Mouse (Mus musculus) liver, embryonic 13.5 days (tissue): Measurements from ENCODE around the gene Zc2hc1b. TPM values are rescaled to one million over a fixed set of nuclear protein-coding genes. Genes with fewer than 3 reads are reported as not detected.
A peak's percentile ranks its signal among the peaks of the same experiment; 100 is the strongest.

Source experiments
- ATAC-seq: fragments of 200-750 bp; cut with Nextera tagmentation; 2 replicates; pipeline ENCODE4 v1.8.0; 2017; ENCODE audit warnings: low read depth, mild to moderate bottlenecking, moderate number of reproducible peaks, moderate library complexity
- DNase-seq: peaks from one replicate; pipeline ENCODE4 v3.0.0; 2022
- H3K27ac ChIP-seq: fragments of 300-500 bp; sonication (generic); 2 replicates; pipeline ENCODE4 v1.5.1; 2015; ENCODE audit warnings: moderate library complexity, mild to moderate bottlenecking, inconsistent platforms
- H3K27me3 ChIP-seq: fragments of 300-500 bp; sonication (generic); 2 replicates; pipeline ENCODE4 v1.6.1; 2015; ENCODE audit warnings: mild to moderate bottlenecking, inconsistent platforms
- H3K36me3 ChIP-seq: fragments of 300-500 bp; sonication (generic); 2 replicates; pipeline ENCODE4 v1.6.1; 2015; ENCODE audit warnings: mild to moderate bottlenecking, inconsistent platforms
- H3K4me1 ChIP-seq: fragments of 300-500 bp; sonication (generic); replicated peaks from 2 replicates; pipeline ENCODE4 v1.6.1; 2015; ENCODE audit warnings: inconsistent platforms
- H3K4me2 ChIP-seq: fragments of 300-500 bp; sonication (generic); 2 replicates; pipeline ENCODE4 v1.6.1; 2015; ENCODE audit warnings: inconsistent platforms, mild to moderate bottlenecking, moderate library complexity
- H3K4me3 ChIP-seq: fragments of 300-500 bp; sonication (generic); replicated peaks from 2 replicates; pipeline ENCODE4 v1.5.1; 2015; ENCODE audit warnings: mild to moderate bottlenecking, inconsistent platforms
- H3K9ac ChIP-seq: fragments of 300-500 bp; sonication (generic); 2 replicates; pipeline ENCODE4 v1.6.1; 2015; ENCODE audit warnings: mild to moderate bottlenecking, inconsistent platforms
- H3K9me3 ChIP-seq: fragments of 300-500 bp; sonication (generic); replicated peaks from 2 replicates; pipeline ENCODE4 v1.6.1; 2016; ENCODE audit warnings: inconsistent platforms
- WGBS: fragments of 180-500 bp; shearing (Covaris S2); methylation state at CpG from one replicate; pipeline ENCODE4 v1.1.7; 2015; ENCODE audit not compliant: insufficient replicate concordance; 5-methylcytosine and 5-hydroxymethylcytosine counted together
- polyA plus RNA-seq: library from polyadenylated mRNA; unstranded; fragments of >200 nt; fragmentation: Nextera tagmentation; extraction: Ambion mirVana; gene quantifications from 2 replicates; pipeline ENCODE4 v1.2.1, GENCODE M21; 2015

Zc2hc1b gene
- polyA plus RNA-seq, 1 experiment from 2014 or later: not detected

DNA sequence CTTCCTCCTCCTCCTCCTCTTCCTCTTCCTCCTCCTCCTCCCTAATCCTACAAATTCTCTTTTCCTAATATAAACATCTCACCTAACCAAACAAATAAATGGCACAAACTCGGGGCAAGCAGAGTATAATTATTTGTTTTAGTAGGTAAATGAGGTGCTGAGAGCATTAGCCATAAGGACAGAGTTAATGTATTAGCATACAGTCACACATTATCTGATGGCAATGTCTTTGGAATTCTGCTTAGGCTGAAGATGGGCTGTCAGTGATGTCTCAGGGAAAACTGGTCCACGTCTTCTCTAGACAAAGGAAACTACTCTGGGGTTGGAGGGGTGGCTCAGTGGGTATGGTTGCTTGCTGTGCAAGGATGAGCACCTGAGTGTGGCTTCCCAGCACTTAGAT, 6.4 kb downstream of the Zc2hc1b start:
- Histone ChIP-seq H3K9ac (no peak overlapping the region), H3K4me2 (no peak overlapping the region), H3K4me1 (no peaks in the 10 kb centered on the region; the same call in 1 of the 2 replicates), H3K27ac (no peak overlapping the region; the same call in 1 of the 2 replicates), H3K36me3 (peaks cover 7% of the 10 kb centered on the region; the same call in 1 of the 2 replicates), H3K27me3 (no peaks in the 10 kb centered on the region), H3K4me3 (no peak overlapping the region), H3K9me3 (no peaks in the 10 kb centered on the region)
- WGBS: 35% methylated on average over 2 of the region's 2 CpGs
- no peak for DNase-seq
- ATAC-seq: no peak

DNA sequence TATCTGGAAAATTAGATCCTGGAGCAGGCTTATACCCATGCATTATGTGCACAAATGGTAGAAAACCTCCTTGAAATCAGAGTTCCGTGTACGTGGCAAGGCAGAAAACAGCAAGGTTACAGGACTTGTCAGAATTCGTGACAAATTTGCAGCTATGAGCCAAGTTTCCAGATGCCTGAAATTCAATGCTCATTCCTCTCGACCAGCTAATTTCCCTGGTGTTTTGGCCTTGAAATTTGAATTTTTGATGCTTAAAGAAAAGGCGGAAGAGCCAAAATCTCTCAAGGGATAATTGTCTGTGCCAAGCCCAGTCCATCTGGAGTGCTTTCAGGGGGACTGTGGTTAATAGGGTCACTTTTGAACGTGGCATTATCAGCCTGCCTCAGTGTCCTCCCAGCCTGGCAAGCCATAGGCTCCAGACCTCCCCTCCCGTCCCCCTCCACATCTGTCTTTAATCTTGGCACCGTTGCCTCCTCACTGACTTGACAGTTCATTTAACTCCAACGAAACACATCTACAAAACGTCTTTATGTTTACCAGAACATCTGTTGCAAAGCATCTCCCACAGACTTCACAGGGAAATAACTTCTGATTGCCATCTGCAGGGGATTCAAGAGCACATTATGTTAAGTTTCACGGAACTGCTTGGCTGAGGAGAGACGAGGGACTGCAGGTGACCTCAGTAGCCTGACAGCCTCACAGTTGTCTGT, 6.9 kb downstream of the Zc2hc1b start:
- ATAC-seq (no peak), DNase-seq (no peak)
- Histone ChIP-seq H3K36me3 (0 out of 2 replicates have a peak, but pooled peaks cover 5% of the 10 kb centered on the region), H3K4me3 (no peak overlapping the region), H3K9me3 (no peaks in the 10 kb centered on the region), H3K9ac (no peak overlapping the region), H3K27me3 (no peaks in the 10 kb centered on the region), H3K4me2 (no peak overlapping the region), H3K4me1 (no peaks in the 10 kb centered on the region; the same call in 1 of the 2 replicates), H3K27ac (peak overlapping the region; percentile 32; the same call in 1 of the 2 replicates)
- 39% methylated on average over 12 of the region's 12 CpGs for WGBS

GRCm38 (mm10) chr10:13168461-13168860, 9.4 kb downstream of the Zc2hc1b start:
- Histone ChIP-seq H3K4me1 (no peaks in the 10 kb centered on the region; the same call in 1 of the 2 replicates), H3K9me3 (no peaks in the 10 kb centered on the region), H3K27ac (no peak overlapping the region), H3K4me2 (no peak overlapping the region), H3K36me3 (no peaks in the 10 kb centered on the region), H3K9ac (no peak overlapping the region), H3K4me3 (no peak overlapping the region), H3K27me3 (no peaks in the 10 kb centered on the region)
- WGBS: 67% methylated on average over 5 of the region's 5 CpGs
- ATAC-seq (no peak), DNase-seq (no peak)

- DNase-seq (no peak), ATAC-seq (no peak)
- Histone ChIP-seq H3K36me3 (no peaks in the 10 kb centered on the region), H3K27me3 (no peaks in the 10 kb centered on the region), H3K4me2 (no peak overlapping the region), H3K9ac (no peak overlapping the region), H3K9me3 (no peaks in the 10 kb centered on the region), H3K4me1 (peaks cover 4% of the 10 kb centered on the region; the same call in 1 of the 2 replicates), H3K27ac (no peak overlapping the region), H3K4me3 (no peak overlapping the region)
- 34% methylated on average over 4 of the region's 4 CpGs for WGBS
These were observed 15.8 kb downstream of the Zc2hc1b start for GRCm38 (mm10) chr10:13162031-13162430.

DNA sequence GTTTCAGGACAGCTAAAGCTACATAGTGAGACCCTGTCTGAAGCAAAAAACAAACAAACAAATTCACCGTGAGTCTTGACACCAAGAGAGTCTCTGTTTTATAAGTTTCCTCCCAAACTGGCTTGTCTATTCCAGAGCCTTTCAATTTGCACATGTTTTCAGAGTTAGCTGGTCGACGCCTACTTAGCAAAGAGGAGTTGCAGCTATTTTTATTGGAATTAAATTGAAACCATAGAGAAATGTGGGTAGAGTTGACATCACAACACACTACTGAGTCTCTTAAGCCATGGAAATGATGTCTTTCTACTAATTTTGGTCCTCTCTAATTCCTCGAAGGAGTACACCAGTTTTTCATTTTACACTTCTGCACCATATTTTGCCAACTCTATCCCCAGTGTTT, 16.9 kb downstream of the Zc2hc1b start:
- ATAC-seq: no peak
- Histone ChIP-seq H3K9me3 (no peaks in the 10 kb centered on the region), H3K27ac (no peak overlapping the region), H3K4me1 (peaks cover 4% of the 10 kb centered on the region; the same call in 1 of the 2 replicates), H3K27me3 (no peaks in the 10 kb centered on the region), H3K9ac (no peak overlapping the region), H3K36me3 (no peaks in the 10 kb centered on the region), H3K4me2 (no peak overlapping the region), H3K4me3 (no peak overlapping the region)
- 68% methylated on average over 4 of the region's 4 CpGs for WGBS
- DNase-seq: no peak

- H3K9me3 ChIP-seq: no peaks in the 10 kb centered on the region
- no peak for DNase-seq
- H3K27me3 ChIP-seq: no peaks in the 10 kb centered on the region
These were observed 22.4 kb downstream of the Zc2hc1b start for GRCm38 (mm10) chr10:13155377-13155776.

GRCm38 (mm10) chr10:13152811-13153364, 24.9 kb downstream of the Zc2hc1b start:
- Histone ChIP-seq H3K27ac (no peak overlapping the region), H3K9ac (no peak overlapping the region), H3K36me3 (no peaks in the 10 kb centered on the region), H3K9me3 (no peaks in the 10 kb centered on the region), H3K27me3 (no peaks in the 10 kb centered on the region), H3K4me3 (no peak overlapping the region), H3K4me2 (no peak overlapping the region), H3K4me1 (no peaks in the 10 kb centered on the region)
- ATAC-seq (no peak), DNase-seq (no peak)
- 65% methylated on average over 4 of the region's 4 CpGs for WGBS

More at GRCm38 (mm10) chr10:13155377-13155776, 22.4 kb downstream of the Zc2hc1b start:
- H3K4me1 ChIP-seq: no peaks in the 10 kb centered on the region
- WGBS: 62% methylated on average over 5 of the region's 5 CpGs
- no peak overlapping the region for H3K4me3 ChIP-seq
- H3K27ac ChIP-seq: no peak overlapping the region
- no peak for ATAC-seq
- H3K9ac ChIP-seq: no peak overlapping the region
- H3K36me3 ChIP-seq: no peaks in the 10 kb centered on the region
- no peak overlapping the region for H3K4me2 ChIP-seq

- ATAC-seq: no peak
These were observed 26.5 kb downstream of the Zc2hc1b start for GRCm38 (mm10) chr10:13151353-13151752.

DNA sequence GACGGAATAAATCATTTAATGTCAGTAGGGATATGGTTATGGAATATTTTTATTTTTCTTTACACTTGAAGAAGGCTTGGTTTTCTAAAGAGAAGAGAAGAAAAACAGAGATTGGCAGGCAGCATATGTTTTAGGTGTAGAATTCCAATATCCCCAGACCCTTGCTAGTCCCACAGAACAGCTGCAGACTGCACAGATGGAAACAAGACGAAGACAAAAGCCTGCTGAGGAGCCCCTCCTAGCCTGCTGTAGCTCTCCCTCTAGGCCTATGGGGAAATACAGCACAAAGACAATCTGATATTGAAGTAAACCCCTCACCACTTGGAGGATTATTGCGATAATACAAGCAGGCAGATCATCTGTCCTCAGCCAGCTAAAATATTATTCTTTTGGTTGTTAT, 27.4 kb downstream of the Zc2hc1b start:
- DNase-seq (no peak), ATAC-seq (no peak)
- Histone ChIP-seq H3K9ac (no peak overlapping the region), H3K27ac (no peak overlapping the region), H3K4me3 (no peak overlapping the region), H3K9me3 (no peaks in the 10 kb centered on the region), H3K4me1 (no peaks in the 10 kb centered on the region), H3K4me2 (no peak overlapping the region), H3K27me3 (no peaks in the 10 kb centered on the region), H3K36me3 (no peaks in the 10 kb centered on the region)
- WGBS: 60% methylated on average over 3 of the region's 3 CpGs

More at GRCm38 (mm10) chr10:13151353-13151752, 26.5 kb downstream of the Zc2hc1b start:
- Histone ChIP-seq H3K4me1 (no peaks in the 10 kb centered on the region), H3K36me3 (no peaks in the 10 kb centered on the region), H3K9me3 (no peaks in the 10 kb centered on the region), H3K27me3 (no peaks in the 10 kb centered on the region), H3K27ac (no peak overlapping the region), H3K4me2 (no peak overlapping the region), H3K4me3 (no peak overlapping the region), H3K9ac (no peak overlapping the region)
- no peak for DNase-seq
- WGBS: 69% methylated on average over 5 of the region's 5 CpGs

- ATAC-seq (no peak), DNase-seq (no peak)
- Histone ChIP-seq H3K4me2 (no peak overlapping the region), H3K4me1 (no peaks in the 10 kb centered on the region), H3K9ac (no peak overlapping the region), H3K4me3 (no peak overlapping the region), H3K9me3 (no peaks in the 10 kb centered on the region), H3K27ac (no peak overlapping the region), H3K36me3 (no peaks in the 10 kb centered on the region), H3K27me3 (no peaks in the 10 kb centered on the region)
- WGBS: 60% methylated on average over 2 of the region's 2 CpGs
These were observed 37.4 kb downstream of the Zc2hc1b start for GRCm38 (mm10) chr10:13140434-13140833.

DNA sequence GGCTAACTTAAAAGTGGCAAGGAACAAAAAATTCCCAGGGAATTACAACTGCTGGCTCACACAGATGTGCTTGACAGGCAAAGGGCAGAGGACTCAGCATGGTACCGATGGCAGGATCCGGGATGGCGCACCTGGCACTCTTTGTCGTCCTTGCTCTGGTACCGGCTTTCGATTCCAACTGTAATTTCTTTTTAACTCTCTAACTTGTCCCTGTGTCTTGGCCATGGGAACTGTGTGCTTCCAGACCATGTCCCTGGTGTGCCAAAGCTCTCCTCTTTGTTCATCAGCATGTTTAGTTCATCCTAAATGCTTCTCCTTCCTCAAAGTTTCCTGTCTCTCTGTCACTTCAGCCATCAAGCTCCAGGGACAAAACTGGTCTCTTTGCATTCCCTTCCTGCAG, 39.9 kb downstream of the Zc2hc1b start:
- no peak for ATAC-seq
- Histone ChIP-seq H3K9me3 (no peaks in the 10 kb centered on the region), H3K27ac (no peak overlapping the region), H3K4me1 (no peaks in the 10 kb centered on the region), H3K4me2 (no peak overlapping the region), H3K9ac (no peak overlapping the region), H3K36me3 (no peaks in the 10 kb centered on the region), H3K27me3 (no peaks in the 10 kb centered on the region), H3K4me3 (no peak overlapping the region)
- 80% methylated on average over 6 of the region's 6 CpGs for WGBS
- DNase-seq: no peak

DNA sequence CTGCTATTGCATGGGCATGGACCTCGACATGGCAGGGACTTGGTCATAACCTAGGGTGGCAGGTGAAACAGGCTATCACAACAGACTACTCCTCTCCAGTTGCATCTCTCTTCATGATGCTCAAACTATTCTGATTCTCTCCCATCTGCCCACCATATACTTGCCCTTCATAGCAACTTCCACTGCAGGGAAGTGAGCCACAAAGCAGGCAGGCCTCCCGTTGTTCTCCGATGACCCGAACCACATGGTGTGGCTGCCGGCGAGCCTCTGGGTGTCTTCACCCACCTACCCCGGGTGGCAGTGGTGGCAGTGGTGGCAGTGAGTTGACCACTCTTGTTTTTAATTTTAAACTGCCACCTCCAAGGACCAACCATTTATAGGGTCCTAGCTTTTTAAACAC, 42.1 kb downstream of the Zc2hc1b start:
- Histone ChIP-seq H3K4me2 (no peak overlapping the region), H3K27ac (no peak overlapping the region), H3K4me1 (no peaks in the 10 kb centered on the region), H3K27me3 (no peaks in the 10 kb centered on the region), H3K9ac (no peak overlapping the region), H3K4me3 (no peak overlapping the region), H3K9me3 (no peaks in the 10 kb centered on the region), H3K36me3 (no peaks in the 10 kb centered on the region)
- WGBS: 78% methylated on average over 7 of the region's 7 CpGs
- DNase-seq: no peak
- no peak for ATAC-seq
